Mouse (Mus musculus): ENCODE measurements around the gene Retreg1. TPM values are rescaled to one million over a fixed set of nuclear protein-coding genes. Genes with fewer than 3 reads are reported as not detected.
A peak's percentile ranks its signal among the peaks of the same experiment; 100 is the strongest.

Retreg1 gene
- polyA plus RNA-seq, 1 experiment from 2014 or later, result 16.7 TPM

GRCm38 (mm10) chr15:25805336-25806110, 37.5 kb upstream of the Retreg1 start:
- Histone ChIP-seq H3K27me3 (ENCODE audit: control insufficient read depth, insufficient read depth, low read length) (no peaks in the 10 kb centered on the region), H3K9ac (replicated peaks; ENCODE audit: low read depth, low read length) (no peak overlapping the region), H3K4me1 (ENCODE audit: control insufficient read depth, insufficient read depth, low read length) (no peaks in the 10 kb centered on the region), H3K4me2 (ENCODE audit: low read depth, low read length) (no peak overlapping the region), H3K36me3 (ENCODE audit: control insufficient read depth, insufficient read depth, low read length) (peaks cover 7% of the 10 kb centered on the region), H3K9me3 (ENCODE audit: control insufficient read depth, low read length) (no peaks in the 10 kb centered on the region), H3K4me3 (ENCODE audit: low read depth, low read length) (no peak overlapping the region), H3K27ac (ENCODE audit: low read depth, low read length) (no peak overlapping the region)
- peak; percentile 65 for ATAC-seq (ENCODE audit: low read depth)
- 78% methylated on average over 21 of the region's 21 CpGs for WGBS

- ATAC-seq (ENCODE audit: low read depth), result no peak
- H3K4me3 ChIP-seq (ENCODE audit: low read depth, low read length), result no peak overlapping the region
- H3K4me2 ChIP-seq (ENCODE audit: low read depth, low read length), result no peak overlapping the region
- no peaks in the 10 kb centered on the region for H3K27me3 ChIP-seq (ENCODE audit: control insufficient read depth, insufficient read depth, low read length)
- peaks cover 14% of the 10 kb centered on the region for H3K36me3 ChIP-seq (ENCODE audit: control insufficient read depth, insufficient read depth, low read length)
- WGBS, result 91% methylated on average over 17 of the region's 17 CpGs
- H3K9ac ChIP-seq (replicated peaks; ENCODE audit: low read depth, low read length), result no peak overlapping the region
- no peaks in the 10 kb centered on the region for H3K4me1 ChIP-seq (ENCODE audit: control insufficient read depth, insufficient read depth, low read length)
- no peak overlapping the region for H3K27ac ChIP-seq (ENCODE audit: low read depth, low read length)
- H3K9me3 ChIP-seq (ENCODE audit: control insufficient read depth, low read length), result no peaks in the 10 kb centered on the region
Measured at GRCm38 (mm10) chr15:25806363-25806762, 36.6 kb upstream of the Retreg1 start.

GRCm38 (mm10) chr15:25806878-25807277, 36.1 kb upstream of the Retreg1 start:
- H3K36me3 ChIP-seq (ENCODE audit: control insufficient read depth, insufficient read depth, low read length), result peaks cover 14% of the 10 kb centered on the region
- no peaks in the 10 kb centered on the region for H3K9me3 ChIP-seq (ENCODE audit: control insufficient read depth, low read length)
- no peak for ATAC-seq (ENCODE audit: low read depth)
- no peak overlapping the region for H3K4me2 ChIP-seq (ENCODE audit: low read depth, low read length)
- 92% methylated on average over 9 of the region's 9 CpGs for WGBS
- no peak overlapping the region for H3K4me3 ChIP-seq (ENCODE audit: low read depth, low read length)
- H3K27ac ChIP-seq (ENCODE audit: low read depth, low read length), result no peak overlapping the region
- H3K4me1 ChIP-seq (ENCODE audit: control insufficient read depth, insufficient read depth, low read length), result no peaks in the 10 kb centered on the region
- H3K27me3 ChIP-seq (ENCODE audit: control insufficient read depth, insufficient read depth, low read length), result no peaks in the 10 kb centered on the region
- H3K9ac ChIP-seq (replicated peaks; ENCODE audit: low read depth, low read length), result no peak overlapping the region

- Histone ChIP-seq H3K9ac (replicated peaks; ENCODE audit: low read depth, low read length) (no peak overlapping the region), H3K4me1 (ENCODE audit: control insufficient read depth, insufficient read depth, low read length) (no peaks in the 10 kb centered on the region), H3K4me2 (ENCODE audit: low read depth, low read length) (no peak overlapping the region), H3K4me3 (ENCODE audit: low read depth, low read length) (no peak overlapping the region), H3K27me3 (ENCODE audit: control insufficient read depth, insufficient read depth, low read length) (no peaks in the 10 kb centered on the region), H3K27ac (ENCODE audit: low read depth, low read length) (no peak overlapping the region), H3K36me3 (ENCODE audit: control insufficient read depth, insufficient read depth, low read length) (peaks cover 14% of the 10 kb centered on the region), H3K9me3 (ENCODE audit: control insufficient read depth, low read length) (no peaks in the 10 kb centered on the region)
- no peak for ATAC-seq (ENCODE audit: low read depth)
- 88% methylated on average over 20 of the region's 20 CpGs for whole genome bisulfite sequencing
Measured at GRCm38 (mm10) chr15:25808677-25809460, 34.1 kb upstream of the Retreg1 start.

- 87% methylated on average over 6 of the region's 6 CpGs for WGBS
- peaks cover 14% of the 10 kb centered on the region for H3K36me3 ChIP-seq (ENCODE audit: control insufficient read depth, insufficient read depth, low read length)
- no peak overlapping the region for H3K4me2 ChIP-seq (ENCODE audit: low read depth, low read length)
- no peaks in the 10 kb centered on the region for H3K4me1 ChIP-seq (ENCODE audit: control insufficient read depth, insufficient read depth, low read length)
- H3K27ac ChIP-seq (ENCODE audit: low read depth, low read length), result no peak overlapping the region
- no peaks in the 10 kb centered on the region for H3K9me3 ChIP-seq (ENCODE audit: control insufficient read depth, low read length)
- no peak overlapping the region for H3K9ac ChIP-seq (replicated peaks; ENCODE audit: low read depth, low read length)
- no peak for ATAC-seq (ENCODE audit: low read depth)
- H3K4me3 ChIP-seq (ENCODE audit: low read depth, low read length), result no peak overlapping the region
- H3K27me3 ChIP-seq (ENCODE audit: control insufficient read depth, insufficient read depth, low read length), result no peaks in the 10 kb centered on the region
Measured at GRCm38 (mm10) chr15:25809669-25810068, 33.3 kb upstream of the Retreg1 start.

- no peak overlapping the region for H3K27ac ChIP-seq (ENCODE audit: low read depth, low read length)
- H3K4me2 ChIP-seq (ENCODE audit: low read depth, low read length), result no peak overlapping the region
- WGBS, result 92% methylated on average over 11 of the region's 11 CpGs
- peaks cover 11% of the 10 kb centered on the region for H3K36me3 ChIP-seq (ENCODE audit: control insufficient read depth, insufficient read depth, low read length)
- ATAC-seq (ENCODE audit: low read depth), result no peak
- no peak overlapping the region for H3K4me3 ChIP-seq (ENCODE audit: low read depth, low read length)
- no peaks in the 10 kb centered on the region for H3K27me3 ChIP-seq (ENCODE audit: control insufficient read depth, insufficient read depth, low read length)
- H3K4me1 ChIP-seq (ENCODE audit: control insufficient read depth, insufficient read depth, low read length), result no peaks in the 10 kb centered on the region
- H3K9me3 ChIP-seq (ENCODE audit: control insufficient read depth, low read length), result no peaks in the 10 kb centered on the region
- no peak overlapping the region for H3K9ac ChIP-seq (replicated peaks; ENCODE audit: low read depth, low read length)
Measured at GRCm38 (mm10) chr15:25811834-25812250, 31.1 kb upstream of the Retreg1 start.

- no peak overlapping the region for H3K9ac ChIP-seq (replicated peaks; ENCODE audit: low read depth, low read length)
- no peaks in the 10 kb centered on the region for H3K9me3 ChIP-seq (ENCODE audit: control insufficient read depth, low read length)
- H3K27ac ChIP-seq (ENCODE audit: low read depth, low read length), result no peak overlapping the region
- H3K4me3 ChIP-seq (ENCODE audit: low read depth, low read length), result no peak overlapping the region
- no peak overlapping the region for H3K4me2 ChIP-seq (ENCODE audit: low read depth, low read length)
- ATAC-seq (ENCODE audit: low read depth), result no peak
- no peaks in the 10 kb centered on the region for H3K4me1 ChIP-seq (ENCODE audit: control insufficient read depth, insufficient read depth, low read length)
- peaks cover 11% of the 10 kb centered on the region for H3K36me3 ChIP-seq (ENCODE audit: control insufficient read depth, insufficient read depth, low read length)
- WGBS, result 68% methylated on average over 12 of the region's 12 CpGs
- H3K27me3 ChIP-seq (ENCODE audit: control insufficient read depth, insufficient read depth, low read length), result no peaks in the 10 kb centered on the region
Measured at GRCm38 (mm10) chr15:25812479-25812878, 30.5 kb upstream of the Retreg1 start.

- ATAC-seq (ENCODE audit: low read depth), result no peak
- Histone ChIP-seq H3K27me3 (ENCODE audit: control insufficient read depth, insufficient read depth, low read length) (no peaks in the 10 kb centered on the region), H3K4me3 (ENCODE audit: low read depth, low read length) (no peak overlapping the region), H3K9me3 (ENCODE audit: control insufficient read depth, low read length) (no peaks in the 10 kb centered on the region), H3K36me3 (ENCODE audit: control insufficient read depth, insufficient read depth, low read length) (peaks cover 10% of the 10 kb centered on the region; the same call in 1 of the 2 replicates), H3K4me2 (ENCODE audit: low read depth, low read length) (no peak overlapping the region), H3K27ac (ENCODE audit: low read depth, low read length) (no peak overlapping the region), H3K4me1 (ENCODE audit: control insufficient read depth, insufficient read depth, low read length) (no peaks in the 10 kb centered on the region), H3K9ac (replicated peaks; ENCODE audit: low read depth, low read length) (no peak overlapping the region)
- WGBS, result 90% methylated on average over 3 of the region's 3 CpGs
Measured at GRCm38 (mm10) chr15:25814535-25814934, 28.4 kb upstream of the Retreg1 start.

GRCm38 (mm10) chr15:25817191-25817590, 25.8 kb upstream of the Retreg1 start:
- H3K27me3 ChIP-seq (ENCODE audit: control insufficient read depth, insufficient read depth, low read length), result no peaks in the 10 kb centered on the region
- no peak overlapping the region for H3K4me2 ChIP-seq (ENCODE audit: low read depth, low read length)
- no peaks in the 10 kb centered on the region for H3K4me1 ChIP-seq (ENCODE audit: control insufficient read depth, insufficient read depth, low read length)
- no peak overlapping the region for H3K9ac ChIP-seq (replicated peaks; ENCODE audit: low read depth, low read length)
- ATAC-seq (ENCODE audit: low read depth), result no peak
- H3K27ac ChIP-seq (ENCODE audit: low read depth, low read length), result no peak overlapping the region
- no peaks in the 10 kb centered on the region for H3K36me3 ChIP-seq (ENCODE audit: control insufficient read depth, insufficient read depth, low read length)
- no peaks in the 10 kb centered on the region; the same call in 1 of the 2 replicates for H3K9me3 ChIP-seq (ENCODE audit: control insufficient read depth, low read length)
- WGBS, result 95% methylated on average over 2 of the region's 2 CpGs
- H3K4me3 ChIP-seq (ENCODE audit: low read depth, low read length), result no peak overlapping the region
